Mouse (Mus musculus): Measurements from ENCODE around the gene Uhrf2.

DNA sequence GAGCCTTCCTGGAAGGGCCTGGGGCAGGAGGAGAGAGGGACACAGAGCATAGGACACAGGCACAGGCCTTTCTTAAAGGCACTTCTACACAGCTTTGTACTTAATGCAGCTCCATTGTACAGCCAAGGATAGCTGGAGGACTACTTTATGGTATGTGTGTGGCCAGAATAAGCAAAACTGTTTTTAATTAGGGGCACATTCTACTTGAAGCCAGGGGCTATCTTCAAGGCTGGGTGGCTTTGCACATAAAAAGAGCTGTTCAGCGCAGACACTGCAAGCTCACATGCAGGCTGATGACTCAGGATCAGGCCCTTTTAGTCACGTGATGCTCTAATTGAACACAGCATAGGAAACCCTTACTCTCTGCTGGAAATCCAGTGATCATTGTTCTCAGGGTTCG is 65.9 kb downstream of the Uhrf2 start:
- TF ChIP-seq TAL1 (conservative IDR thresholded peaks at IDR 0.05; ENCODE audit: low read depth, low read length), result no peak
- no peak for TF ChIP-seq CTCF (IDR thresholded peaks at IDR 0.05; ENCODE audit: low read depth, low read length)
